Mouse (Mus musculus) testis, adult 2 months (tissue): Measurements from ENCODE around the gene Ell. TPM values are rescaled to one million over a fixed set of nuclear protein-coding genes. Genes with fewer than 3 reads are reported as not detected.

Experiments
- H3K27ac ChIP-seq: fragments of 200-500 bp; 2 replicates; pipeline ENCODE4 v1.5.1; 2012; ENCODE audit warnings: low read depth, low read length; ENCODE audit not compliant: control insufficient read depth, insufficient read depth
- H3K27me3 ChIP-seq: fragments of 200-500 bp; 2 replicates; pipeline ENCODE4 v1.6.1; 2012; ENCODE audit warnings: mild to moderate bottlenecking, low read length, moderate library complexity; ENCODE audit not compliant: control insufficient read depth, insufficient read depth
- H3K36me3 ChIP-seq: fragments of 200-500 bp; 2 replicates; pipeline ENCODE4 v1.6.1; 2012; ENCODE audit warnings: mild to moderate bottlenecking, low read length; ENCODE audit not compliant: control insufficient read depth, insufficient read depth
- H3K4me1 ChIP-seq: fragments of 200-500 bp; 2 replicates; pipeline ENCODE4 v1.6.1; 2012; ENCODE audit warnings: low read length; ENCODE audit not compliant: control insufficient read depth, insufficient read depth
- H3K4me3 ChIP-seq: fragments of 200-500 bp; 2 replicates; pipeline ENCODE4 v1.5.1; 2012; ENCODE audit warnings: low read depth, mild to moderate bottlenecking, low read length, moderate library complexity, mixed read lengths; ENCODE audit not compliant: control insufficient read depth
- CTCF ChIP-seq: fragments of 200-500 bp; IDR thresholded peaks from 2 replicates; pipeline ENCODE4 v1.5.1; 2012; ENCODE audit warnings: low read depth, mild to moderate bottlenecking, inconsistent platforms, low read length, moderate library complexity; ENCODE audit not compliant: control insufficient read depth, insufficient read depth, insufficient replicate concordance
- POLR2A ChIP-seq: fragments of 200-500 bp; IDR thresholded peaks from 2 replicates; pipeline ENCODE4 v1.6.1; 2012; ENCODE audit warnings: low read depth, mild to moderate bottlenecking, inconsistent platforms, low read length, moderate library complexity; ENCODE audit not compliant: control insufficient read depth
- polyA plus RNA-seq: library from polyadenylated mRNA; depleted of rRNA; stranded (reverse); fragments of >200 nt; gene quantifications from 2 replicates; pipeline ENCODE4 v1.2.3, GENCODE M21; 2012

Ell gene
- polyA plus RNA-seq, 1 experiment, result 42.5 TPM

GRCm38 (mm10) chr8:70540507-70541071, 1.3 kb downstream of the Ell start:
- Histone ChIP-seq H3K27ac (peak overlapping the region; percentile 91), H3K27me3 (no peaks in the 10 kb centered on the region), H3K4me1 (peaks cover 10% of the 10 kb centered on the region), H3K4me3 (peak overlapping the region; percentile 90), H3K36me3 (no peaks in the 10 kb centered on the region)
- TF ChIP-seq POLR2A (no peak), CTCF (no peak)

GRCm38 (mm10) chr8:70541081-70541480, 1.8 kb downstream of the Ell start:
- H3K27ac ChIP-seq, result no peak overlapping the region
- TF ChIP-seq CTCF (no peak), POLR2A (no peak)
- peak overlapping the region; percentile 90 for H3K4me3 ChIP-seq
- H3K27me3 ChIP-seq, result no peaks in the 10 kb centered on the region
- H3K4me1 ChIP-seq, result peaks cover 10% of the 10 kb centered on the region
- H3K36me3 ChIP-seq, result no peaks in the 10 kb centered on the region

- Histone ChIP-seq H3K27ac (peak overlapping the region; percentile 30), H3K36me3 (no peaks in the 10 kb centered on the region), H3K27me3 (no peaks in the 10 kb centered on the region), H3K4me3 (no peak overlapping the region), H3K4me1 (peaks cover 8% of the 10 kb centered on the region)
- TF ChIP-seq POLR2A, result no peak
- TF ChIP-seq CTCF, result peak; percentile 22; the same call in 1 of the 2 replicates
Measured at GRCm38 (mm10) chr8:70544200-70544687, 5.0 kb downstream of the Ell start.

GRCm38 (mm10) chr8:70546412-70546811, 7.2 kb downstream of the Ell start:
- no peak for TF ChIP-seq POLR2A
- no peak for TF ChIP-seq CTCF
- no peak overlapping the region for H3K27ac ChIP-seq
- peaks cover 4% of the 10 kb centered on the region for H3K4me1 ChIP-seq
- no peak overlapping the region for H3K4me3 ChIP-seq
- H3K27me3 ChIP-seq, result no peaks in the 10 kb centered on the region
- H3K36me3 ChIP-seq, result no peaks in the 10 kb centered on the region

- TF ChIP-seq CTCF, result no peak
- no peak for TF ChIP-seq POLR2A
- Histone ChIP-seq H3K4me1 (peaks cover 11% of the 10 kb centered on the region), H3K4me3 (no peak overlapping the region), H3K27ac (no peak overlapping the region), H3K36me3 (no peaks in the 10 kb centered on the region), H3K27me3 (no peaks in the 10 kb centered on the region)
Measured at GRCm38 (mm10) chr8:70547762-70548161, 8.5 kb downstream of the Ell start.

GRCm38 (mm10) chr8:70549412-70550184, 10.3 kb downstream of the Ell start:
- no peak for TF ChIP-seq POLR2A
- TF ChIP-seq CTCF, result no peak
- Histone ChIP-seq H3K4me1 (peaks cover 17% of the 10 kb centered on the region), H3K27ac (no peak overlapping the region), H3K36me3 (no peaks in the 10 kb centered on the region), H3K27me3 (no peaks in the 10 kb centered on the region), H3K4me3 (no peak overlapping the region)

GRCm38 (mm10) chr8:70551558-70552161, 12.4 kb downstream of the Ell start:
- H3K4me3 ChIP-seq, result no peak overlapping the region
- TF ChIP-seq CTCF (no peak), POLR2A (no peak)
- peak overlapping the region; percentile 33; the same call in 1 of the 2 replicates for H3K27ac ChIP-seq
- H3K4me1 ChIP-seq, result peaks cover 17% of the 10 kb centered on the region
- H3K27me3 ChIP-seq, result no peaks in the 10 kb centered on the region
- no peaks in the 10 kb centered on the region for H3K36me3 ChIP-seq
